Comparison of ENCODE assay signal across 21 mouse cellular contexts in genomic region chr7:19681202-19681694, GRCm38 (mm10). TPM values are rescaled to one million over a fixed set of nuclear protein-coding genes. Genes with fewer than 3 reads are reported as not detected.
DNase-seq lines count a peak whose midpoint lies in the region; ATAC-seq and TF ChIP-seq lines count a peak whose summit lies in the region.
"Had no signal": no experiment of that assay in that cellular context is flagged by ENCODE, and none has a peak within 500 bp of the region (broad histone marks: within the 10 kb centered on the region; RNA-seq: fewer than 3 reads in every experiment).

Gene Gm44805, minus strand, starts transcription at chr7:19681423.
Gene Apoc4, minus strand, starts transcription at chr7:19681479.

- TF ChIP-seq CTCF in liver, adult 2 months (IDR thresholded peaks at IDR 0.05; ENCODE audit: low read depth, low read length) = no peak
- no peak for TF ChIP-seq CTCF in gastrocnemius, adult 2 months (IDR thresholded peaks at IDR 0.05)

- H3K4me2 ChIP-seq in liver, embryonic 16.5 days (ENCODE audit: low read depth, low read length) = peak within 1 kb of the TSS; percentile 33
- H3K4me2 ChIP-seq: forebrain, embryonic 15.5 days; hindbrain, embryonic 13.5 days; limb, embryonic 12.5 days; neural tube, embryonic 13.5 days had no signal

- TF ChIP-seq POLR2A in liver, adult 2 months (IDR thresholded peaks at IDR 0.05; ENCODE audit: extremely low read depth, insufficient read depth, low read length) = peak; percentile 72; the same call in 1 of the 2 replicates

- intact Hi-C loops in gastrocnemius, adult 2 months (cut with DNase I) = no loop called here

- WGBS in liver, adult 2 months = 23% methylated on average over 8 of the region's 8 CpGs
- 42% methylated on average over 8 of the region's 8 CpGs for WGBS in liver, embryonic 16.5 days (ENCODE audit: insufficient replicate concordance)

- H3K9me3 ChIP-seq in liver, embryonic 16.5 days (replicated peaks; ENCODE audit: control insufficient read depth, low read length) = no peaks in the 10 kb centered on the region
- H3K9me3 ChIP-seq: forebrain, embryonic 15.5 days; G1E; hindbrain, embryonic 13.5 days; limb, embryonic 12.5 days; midbrain, embryonic 10.5 days; neural tube, embryonic 13.5 days had no signal

- DNase-seq in liver, adult 2 months (ENCODE audit: extremely low read depth, low read depth, low spot score) = peak; percentile 95
- DNase-seq in liver = no peak
- DNase-seq in adrenal gland, adult 2 months = peak; percentile 91
- peak; percentile 84 to 90 for DNase-seq in adrenal gland, postnatal 36 days
- no peak for DNase-seq in gastrocnemius, adult 2 months
- no peak for DNase-seq in cerebellum, postnatal 10 days
- DNase-seq: cerebellum, adult 8-10 months; heart, adult 18-20 months; heart, postnatal 10 days; kidney, postnatal 14 days; thymus, postnatal 14 days had no signal

- H3K79me2 ChIP-seq in liver, adult 2 months (ENCODE audit: control insufficient read depth, insufficient read depth, low read length) = peaks cover 5% of the 10 kb centered on the region; the same call in 1 of the 2 replicates

- H3K27me3 ChIP-seq in liver, adult 2 months (ENCODE audit: control insufficient read depth, insufficient read depth, low read length) = no peaks in the 10 kb centered on the region
- no peaks in the 10 kb centered on the region for H3K27me3 ChIP-seq in liver, embryonic 16.5 days (ENCODE audit: control insufficient read depth, insufficient read depth, low read depth, low read length)
- H3K27me3 ChIP-seq: forebrain, embryonic 15.5 days; hindbrain, embryonic 13.5 days; limb, embryonic 12.5 days; neural tube, embryonic 13.5 days had no signal

- peak within 1 kb of the TSS; percentile 76 for H3K4me3 ChIP-seq in liver, adult 2 months (ENCODE audit: insufficient read depth, low read depth, low read length)
- H3K4me3 ChIP-seq in liver, embryonic 16.5 days (ENCODE audit: low read depth, low read length) = peak within 1 kb of the TSS; percentile 39
- H3K4me3 ChIP-seq in gastrocnemius, adult 2 months = no peak within 1 kb of the TSS
- H3K4me3 ChIP-seq: forebrain, embryonic 15.5 days; hindbrain, embryonic 13.5 days; limb, embryonic 12.5 days; midbrain, embryonic 10.5 days; neural tube, embryonic 13.5 days had no signal

- peak; percentile 57 for ATAC-seq in liver, embryonic 16.5 days (ENCODE audit: low read depth)
- ATAC-seq: forebrain, embryonic 15.5 days had no signal

- H3K27ac ChIP-seq in liver, adult 2 months (replicated peaks; ENCODE audit: insufficient read depth, low read depth, low read length) = peak within 1 kb of the TSS; percentile 97
- H3K27ac ChIP-seq in liver, embryonic 16.5 days (ENCODE audit: low read length) = peak within 1 kb of the TSS; percentile 69
- no peak within 1 kb of the TSS for H3K27ac ChIP-seq in gastrocnemius, adult 2 months
- H3K27ac ChIP-seq: forebrain, embryonic 15.5 days; hindbrain, embryonic 13.5 days; limb, embryonic 12.5 days; midbrain, embryonic 10.5 days; neural tube, embryonic 13.5 days; stomach, postnatal 0 days had no signal

- H3K4me1 ChIP-seq in liver, adult 2 months (ENCODE audit: control insufficient read depth, insufficient read depth, low read length) = peaks cover 34% of the 10 kb centered on the region
- H3K4me1 ChIP-seq in liver, embryonic 16.5 days (ENCODE audit: control insufficient read depth, low read depth, low read length) = peaks cover 19% of the 10 kb centered on the region
- H3K4me1 ChIP-seq: forebrain, embryonic 15.5 days; hindbrain, embryonic 13.5 days; limb, embryonic 12.5 days; midbrain, embryonic 10.5 days; neural tube, embryonic 13.5 days had no signal

- peaks cover 9% of the 10 kb centered on the region for H3K36me3 ChIP-seq in liver, adult 2 months (ENCODE audit: control insufficient read depth, insufficient read depth, low read length)
- no peaks in the 10 kb centered on the region for H3K36me3 ChIP-seq in liver, embryonic 16.5 days (ENCODE audit: control insufficient read depth, insufficient read depth)
- H3K36me3 ChIP-seq: forebrain, embryonic 15.5 days; G1E; hindbrain, embryonic 13.5 days; limb, embryonic 12.5 days; midbrain, embryonic 10.5 days; neural tube, embryonic 13.5 days had no signal

- peak within 1 kb of the TSS; percentile 89 for H3K9ac ChIP-seq in liver, adult 2 months (ENCODE audit: low read depth, low read length)
- H3K9ac ChIP-seq in liver, embryonic 16.5 days (ENCODE audit: low read depth, low read length) = peak within 1 kb of the TSS; percentile 37; the same call in 1 of the 2 replicates
- H3K9ac ChIP-seq: forebrain, embryonic 15.5 days; hindbrain, embryonic 13.5 days; neural tube, embryonic 13.5 days had no signal

RNA-seq across cellular contexts. Expression of gene Gm44805, which starts in this region (rescaled TPM):
- total RNA-seq in liver, adult 2 months (2014; rRNA removed) = 38.2 and 45.8 TPM in 2 replicates
- 86.3 and 159 TPM in 2 replicates for polyA plus RNA-seq in liver, adult 2 months (2012; rRNA removed)
- 1 to 10 TPM; 1.5 to 1.9 TPM for total RNA-seq in adrenal gland, adult 2 months (2021)
- polyA plus RNA-seq in adrenal gland, adult 2 months (2012; rRNA removed) = 2.3 and 4.1 TPM in 2 replicates
- total RNA-seq in adrenal gland, postnatal 36 days (2021) = under 1 TPM in 1 of 2 experiments, not detected in 1; 0.40 TPM
- 20.6 and 35.3 TPM in 2 replicates for polyA plus RNA-seq in liver, embryonic 16.5 days (2015; fragmentation: Nextera tagmentation; extraction: Ambion mirVana)
- total RNA-seq in gastrocnemius, adult 2 months (2021) = not detected
- total RNA-seq: G1E; gastrocnemius, adult 8-10 months; heart, adult 18-20 months; heart, postnatal 10 days had no signal
- polyA plus RNA-seq: forebrain, embryonic 15.5 days; G1E; hindbrain, embryonic 13.5 days; intestine, embryonic 16.5 days; limb, embryonic 12.5 days; midbrain, embryonic 10.5 days; neural tube, embryonic 13.5 days; stomach, postnatal 0 days had no signal

RNA-seq across cellular contexts. Expression of gene Apoc4, which starts in this region (rescaled TPM):
- total RNA-seq in liver, adult 2 months (2014; rRNA removed) = 2,758 and 2,845 TPM in 2 replicates
- 3,664 and 4,159 TPM in 2 replicates for polyA plus RNA-seq in liver, adult 2 months (2012; rRNA removed)
- total RNA-seq in adrenal gland, adult 2 months (2021) = 100 to 1,000 TPM in 1 of 2 experiments, 10 to 100 TPM in 1; 40.7 to 204 TPM
- polyA plus RNA-seq in adrenal gland, adult 2 months (2012; rRNA removed) = 95.0 and 181 TPM in 2 replicates
- 100 to 1,000 TPM in 1 of 2 experiments, 10 to 100 TPM in 1; 42.0 to 110 TPM for total RNA-seq in adrenal gland, postnatal 36 days (2021)
- 405 and 488 TPM in 2 replicates for polyA plus RNA-seq in liver, embryonic 16.5 days (2015; fragmentation: Nextera tagmentation; extraction: Ambion mirVana)
- total RNA-seq in gastrocnemius, adult 2 months (2021) = not detected
- total RNA-seq: gastrocnemius, adult 8-10 months; heart, adult 18-20 months; heart, postnatal 10 days had no signal
- polyA plus RNA-seq: forebrain, embryonic 15.5 days; hindbrain, embryonic 13.5 days; limb, embryonic 12.5 days; midbrain, embryonic 10.5 days had no signal

Comparison
In these comparisons a context has a peak if more than half of its experiments do, and no peak if none do; other contexts are left out.
1. RNA of gene Gm44805 (total RNA-seq): 38.2 to 45.8 TPM in liver, adult 2 months; 1.5 to 1.9 TPM in adrenal gland, adult 2 months, 0.40 TPM in adrenal gland, postnatal 36 days and not detected in gastrocnemius, adult 2 months; every median in the first group is over 10 times any median in the second.
2. RNA of gene Apoc4 (total RNA-seq): 2,758 to 2,845 TPM in liver, adult 2 months, 40.7 to 204 TPM in adrenal gland, adult 2 months and 42.0 to 110 TPM in adrenal gland, postnatal 36 days; not detected in gastrocnemius, adult 2 months; every median in the first group is over 10 times any median in the second.
3. RNA of gene Apoc4 (total RNA-seq): 2,758 to 2,845 TPM in liver, adult 2 months; 40.7 to 204 TPM in adrenal gland, adult 2 months and 42.0 to 110 TPM in adrenal gland, postnatal 36 days; every median in the first group is over 10 times any median in the second.
4. DNase-seq: peak in liver, adult 2 months (single experiment), adrenal gland, adult 2 months (single experiment) and adrenal gland, postnatal 36 days (2 of 2); none in liver (single experiment), gastrocnemius, adult 2 months (single experiment) and cerebellum, postnatal 10 days (0 of 2).